Mouse (Mus musculus) heart, postnatal 36 days (tissue): ENCODE results near the gene Syt12. TPM values are rescaled to one million over a fixed set of nuclear protein-coding genes. Genes with fewer than 3 reads are reported as not detected.
A peak's percentile ranks its signal among the peaks of the same experiment; 100 is the strongest.

ENCODE experiments used
- DNase-seq, 2 experiments: peaks; one replicate each; pipeline ENCODE4 v3.0.0; 2021 to 2022
- intact Hi-C: fragments of 180-260 bp; cut with DNase I; formaldehyde crosslinking; loops from one replicate; pipeline ENCODE4 v1.15.1; 2025
- total RNA-seq, 2 experiments: library from RNA; stranded (reverse); gene quantifications; 2 replicates each; pipeline ENCODE4 v1.2.3; 2021

The Syt12 gene
- total RNA-seq, 2 experiments from 2014 or later: 6.2 to 8.2 TPM

GRCm38 (mm10) chr19:4419711-4420110 is 57.5 kb downstream of the Syt12 start:
- intact Hi-C loops: loop anchor here (5.0 kb wide), 1 partner anchor 162 kb away; no protein-coding TSS in a partner anchor
- DNase-seq: no peak

GRCm38 (mm10) chr19:4417713-4418112 is 59.5 kb downstream of the Syt12 start:
- intact Hi-C loops: loop anchor here (1.0 to 5.0 kb wide), 2 partner anchors 79 to 160 kb away; no protein-coding TSS in a partner anchor
- DNase-seq: no peak

- peak; percentile 72 to 76 for DNase-seq
- intact Hi-C loops: loop anchor here (1.0 to 5.0 kb wide), 2 partner anchors 79 to 160 kb away; no protein-coding TSS in a partner anchor
Measured at GRCm38 (mm10) chr19:4417183-4417582, 60.1 kb downstream of the Syt12 start.

- intact Hi-C loops: loop anchor here (1.0 to 5.0 kb wide), 2 partner anchors 46 to 157 kb away; no protein-coding TSS in a partner anchor
- no peak for DNase-seq
Measured at GRCm38 (mm10) chr19:4414631-4415030, 62.6 kb downstream of the Syt12 start.

- intact Hi-C loops: no loop called here
- DNase-seq: no peak
Measured at GRCm38 (mm10) chr19:4409062-4409461, 68.2 kb downstream of the Syt12 start.

GRCm38 (mm10) chr19:4404840-4405239 is 72.4 kb downstream of the Syt12 start:
- intact Hi-C loops: no loop called here
- DNase-seq: no peak

GRCm38 (mm10) chr19:4398959-4399358 is 78.3 kb downstream of the Syt12 start:
- DNase-seq: no peak
- intact Hi-C loops: no loop called here

GRCm38 (mm10) chr19:4398630-4398948 is 78.7 kb downstream of the Syt12 start:
- intact Hi-C loops: no loop called here

GRCm38 (mm10) chr19:4397798-4398629 is 79.2 kb downstream of the Syt12 start, which contains the start of gene Kdm2a:
Gene Kdm2a (minus strand): TSS chr19:4398285.
- peak; percentile 65 to 76 for DNase-seq
- intact Hi-C loops: loop anchor here (2.0 kb wide), 1 partner anchor 63 kb away; no protein-coding TSS in a partner anchor

More at GRCm38 (mm10) chr19:4398630-4398948, 78.7 kb downstream of the Syt12 start:
- DNase-seq: no peak

- DNase-seq: peak; percentile 90 to 93
- intact Hi-C loops: loop anchor here (2.0 kb wide), 1 partner anchor 62 kb away; no protein-coding TSS in a partner anchor
Measured at GRCm38 (mm10) chr19:4396998-4397797, 80.0 kb downstream of the Syt12 start.

- intact Hi-C loops: loop anchor here (2.0 kb wide), 1 partner anchor 62 kb away; no protein-coding TSS in a partner anchor
- peak; percentile 37 to 45 for DNase-seq
Measured at GRCm38 (mm10) chr19:4396081-4396997, 80.9 kb downstream of the Syt12 start.

Other genes with a start within 250 kb of the Syt12 start
- 10 to 100 TPM; 11.9 to 13.7 TPM for gene Pold4, start 245.5 kb downstream of the Syt12 start, total RNA-seq
- gene Ssh3, start 208.3 kb downstream of the Syt12 start, total RNA-seq: 1 to 10 TPM; 7.2 to 8.6 TPM
- gene Ankrd13d, start 194.3 kb downstream of the Syt12 start, total RNA-seq: under 1 TPM; 0.51 to 0.80 TPM
- 10 to 100 TPM; 47.5 to 50.4 TPM for gene Grk2, start 171.2 kb downstream of the Syt12 start, total RNA-seq
- 10 to 100 TPM; 39.4 to 41.1 TPM for gene Kdm2a, start 79.2 kb downstream of the Syt12 start, total RNA-seq
- 1 to 10 TPM; 5.5 to 5.8 TPM for gene Rhod, start 38.0 kb downstream of the Syt12 start, total RNA-seq
- under 1 TPM in 1 of 2 experiments, not detected in 1; 0.25 TPM for gene 2010003K11Rik, start 21.1 kb upstream of the Syt12 start, total RNA-seq
- gene Pcx, start 33.0 kb upstream of the Syt12 start, total RNA-seq: 10 to 100 TPM; 36.9 to 43.8 TPM
- gene Lrfn4, start 138.2 kb upstream of the Syt12 start, total RNA-seq: 1 to 10 TPM; 7.7 to 9.2 TPM
- gene Rce1, start 148.2 kb upstream of the Syt12 start, total RNA-seq: 10 to 100 TPM in 1 of 2 experiments, 1 to 10 TPM in 1; 9.4 to 10.1 TPM
- gene Gm960, start 221.2 kb upstream of the Syt12 start, total RNA-seq: not detected
- gene Sptbn2, start 233.7 kb upstream of the Syt12 start, total RNA-seq: under 1 TPM; 0.19 to 0.22 TPM